Mouse (Mus musculus): ENCODE data around the gene Apoe.

The Apoe gene

DNA sequence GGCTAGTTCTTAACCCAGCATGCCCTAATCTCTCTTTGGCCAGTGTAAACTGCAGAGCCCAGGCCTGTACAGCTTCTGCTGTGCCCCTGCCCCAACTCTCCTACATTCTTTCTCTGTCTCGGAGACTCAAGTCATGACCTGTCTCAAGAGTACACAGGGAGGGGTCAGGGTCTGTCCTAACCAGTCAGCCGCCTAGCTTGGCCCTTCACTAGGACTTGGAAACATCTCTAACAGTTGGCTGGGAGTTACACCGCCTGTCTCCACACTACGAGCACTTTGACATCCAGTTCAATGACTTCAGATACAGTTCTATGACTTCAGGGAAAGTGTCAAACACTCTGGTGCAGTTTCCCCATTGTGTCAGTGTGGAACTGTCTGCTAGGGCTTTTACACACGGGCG is 7.6 kb downstream of the Apoe start:
- DNase-seq: no peak

GRCm38 (mm10) chr7:19690845-19691244 is 8.1 kb downstream of the Apoe start:
- no peak for DNase-seq

- DNase-seq: no peak
Measured at GRCm38 (mm10) chr7:19688611-19689010, 10.4 kb downstream of the Apoe start.

- DNase-seq: no peak
Measured at GRCm38 (mm10) chr7:19688101-19688500, 10.9 kb downstream of the Apoe start.

- DNase-seq: peak; percentile 35
Measured at GRCm38 (mm10) chr7:19686927-19687583, 11.9 kb downstream of the Apoe start.

DNA sequence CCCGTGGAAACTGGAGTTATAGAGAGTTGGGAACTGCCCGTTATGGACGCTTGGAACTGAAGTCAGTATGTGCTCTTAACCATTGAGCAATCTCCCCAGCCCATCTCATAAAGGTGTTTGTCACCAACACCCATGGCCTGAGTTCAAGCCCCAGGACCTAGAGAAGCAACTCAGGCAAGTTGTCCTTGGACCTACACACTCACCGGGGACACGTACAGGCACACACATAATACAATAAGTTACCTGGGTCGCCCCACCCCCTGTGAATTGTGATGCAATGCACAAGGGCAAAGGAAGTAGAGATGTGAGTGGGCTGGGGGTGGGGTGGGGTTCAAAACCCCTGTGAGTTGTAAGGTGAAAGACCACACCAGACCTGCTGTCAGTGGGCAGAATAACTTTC is 12.5 kb downstream of the Apoe start:
- DNase-seq: no peak

DNA sequence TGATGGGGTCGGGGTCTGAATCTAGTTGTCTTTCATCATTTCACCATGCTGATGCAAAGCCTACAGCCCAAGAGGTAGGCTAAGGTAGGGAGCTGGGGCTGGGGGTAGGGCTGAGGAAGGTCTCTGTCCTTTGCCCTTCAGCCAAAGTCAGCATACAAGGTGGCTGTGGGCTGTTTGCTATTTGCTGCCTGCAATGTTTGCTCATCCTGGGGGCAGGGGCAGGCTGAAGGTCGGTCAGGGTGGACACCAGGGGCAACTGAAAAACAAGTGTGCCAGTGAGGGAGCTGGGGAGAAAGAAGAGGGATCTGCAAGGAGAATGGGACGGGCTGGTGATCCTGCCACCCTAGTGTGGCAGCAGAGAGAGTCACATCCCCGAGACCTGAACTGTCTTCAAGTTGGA is 13.6 kb downstream of the Apoe start:
- no peak for DNase-seq

GRCm38 (mm10) chr7:19683771-19684201 is 15.2 kb downstream of the Apoe start:
- no peak for DNase-seq

DNA sequence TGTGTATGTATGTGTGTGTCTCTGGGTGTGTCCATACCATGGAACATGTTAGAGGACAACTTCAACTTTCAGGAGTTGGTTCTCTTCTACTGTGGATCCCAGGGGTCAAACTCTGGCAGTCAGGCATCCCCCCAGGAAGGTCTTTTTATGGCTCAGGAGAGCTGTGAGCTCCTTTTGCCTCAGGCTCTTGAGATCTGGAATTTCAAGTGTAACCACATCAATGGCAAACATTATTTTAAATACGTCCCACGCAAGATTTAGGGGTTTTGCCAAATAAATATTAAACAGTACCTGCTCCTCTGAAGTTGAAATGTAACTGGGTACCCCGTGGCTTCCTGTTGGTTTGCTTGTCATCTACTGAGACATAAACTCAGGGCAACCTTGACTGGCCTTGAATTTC is 16.0 kb downstream of the Apoe start:
- no peak for DNase-seq

- no peak for DNase-seq
Measured at GRCm38 (mm10) chr7:19681202-19681694, 17.7 kb downstream of the Apoe start, which contains the start of the genes Gm44805 and Apoc4. Gm44805 (minus strand) TSS chr7:19681423. Apoc4 (minus strand) TSS chr7:19681479.

- DNase-seq: no peak
Measured at GRCm38 (mm10) chr7:19680702-19681101, 18.3 kb downstream of the Apoe start.

DNA sequence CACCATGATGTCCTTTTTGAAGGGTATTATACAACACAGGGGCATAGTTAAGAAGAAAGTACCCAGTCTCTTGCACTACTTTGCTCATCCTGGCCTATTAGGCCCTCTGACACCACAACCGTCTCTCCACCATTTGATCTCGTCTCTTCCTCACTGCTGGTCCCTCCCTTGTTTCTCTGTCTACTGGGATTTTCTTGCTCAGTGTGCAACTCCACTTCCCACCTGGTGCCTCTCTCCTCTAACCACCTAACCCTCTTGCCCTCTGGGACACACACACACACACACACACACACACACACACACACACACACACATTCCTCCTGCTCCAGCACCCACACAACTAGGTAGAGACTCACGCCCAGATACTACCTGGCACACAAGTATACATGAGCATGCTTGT is 20.1 kb downstream of the Apoe start:
- DNase-seq: no peak

DNA sequence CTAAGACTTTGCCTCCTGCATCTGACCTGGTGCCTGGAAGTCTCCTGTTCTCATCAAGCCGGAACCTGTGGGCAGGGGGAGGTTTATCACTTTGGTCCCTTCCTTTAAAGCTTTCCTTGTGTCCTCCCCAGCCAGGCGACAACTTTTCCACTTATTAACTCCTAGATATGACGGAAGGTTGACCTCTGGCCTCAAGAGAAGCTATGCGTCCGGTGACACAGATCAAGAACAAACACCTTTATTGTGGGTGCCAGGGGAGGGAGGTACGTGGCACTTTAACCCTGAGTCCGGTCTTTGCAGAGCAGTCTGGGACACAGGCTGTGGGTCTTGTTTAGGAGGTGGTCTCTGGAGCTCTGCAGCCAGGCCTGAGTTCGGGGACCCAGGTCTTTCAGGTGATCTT is 21.1 kb downstream of the Apoe start, which contains the start of gene Apoc2:
TSS of gene Apoc2 (minus strand) at position 70 of the 400 bp plus-strand sequence.
- no peak for DNase-seq

- DNase-seq: no peak
Measured at GRCm38 (mm10) chr7:19676662-19677061, 22.3 kb downstream of the Apoe start.

DNA sequence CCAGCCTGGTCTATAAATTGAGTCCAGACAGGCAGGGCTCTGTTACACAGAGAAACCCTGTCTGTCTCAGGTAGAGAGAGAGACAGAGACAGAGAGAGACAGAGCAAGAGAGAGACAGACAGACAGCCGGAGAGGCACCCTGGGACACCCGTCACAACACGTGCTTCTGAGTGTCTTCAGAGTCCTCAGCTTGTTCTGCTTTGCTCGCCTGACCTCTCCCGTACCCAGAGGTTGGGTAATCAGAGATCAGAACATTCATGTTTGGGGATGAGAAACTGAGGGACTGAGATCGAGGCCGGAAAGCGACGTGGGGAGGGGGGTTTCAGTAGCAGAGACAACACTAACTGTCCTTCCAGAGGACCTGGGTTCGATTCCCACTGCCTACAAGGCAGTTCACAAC is 23.2 kb downstream of the Apoe start:
- no peak for DNase-seq

DNA sequence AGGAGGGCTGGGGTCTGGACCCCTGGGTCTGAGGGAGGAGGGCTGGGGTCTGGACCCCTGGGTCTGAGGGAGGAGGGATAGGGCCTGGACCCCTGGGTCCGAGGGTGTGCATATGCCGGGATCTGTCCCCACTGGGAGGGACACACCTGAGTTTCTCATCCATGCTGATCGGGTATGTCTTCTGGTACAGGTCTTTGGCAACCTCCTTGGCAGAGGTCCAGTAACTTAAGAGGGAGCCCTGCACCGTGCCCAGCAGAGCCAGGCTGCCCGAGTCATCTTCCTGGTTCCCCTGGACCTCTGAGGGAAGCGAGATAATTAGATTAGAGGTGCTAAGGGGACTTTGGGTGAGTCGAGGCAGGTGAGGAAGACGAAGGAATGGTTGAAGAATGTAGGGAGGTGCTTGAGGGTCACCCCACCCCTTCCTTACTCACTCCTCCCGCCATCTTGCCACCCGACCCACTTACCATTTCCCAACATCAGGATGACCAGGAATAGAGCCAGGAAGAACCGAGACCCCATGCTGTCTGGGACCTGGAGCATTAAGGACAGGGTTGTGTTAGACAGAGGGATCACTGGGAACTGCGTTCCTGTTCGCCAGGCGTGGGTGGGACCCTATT is 25.8 kb downstream of the Apoe start:
- no peak for DNase-seq

DNA sequence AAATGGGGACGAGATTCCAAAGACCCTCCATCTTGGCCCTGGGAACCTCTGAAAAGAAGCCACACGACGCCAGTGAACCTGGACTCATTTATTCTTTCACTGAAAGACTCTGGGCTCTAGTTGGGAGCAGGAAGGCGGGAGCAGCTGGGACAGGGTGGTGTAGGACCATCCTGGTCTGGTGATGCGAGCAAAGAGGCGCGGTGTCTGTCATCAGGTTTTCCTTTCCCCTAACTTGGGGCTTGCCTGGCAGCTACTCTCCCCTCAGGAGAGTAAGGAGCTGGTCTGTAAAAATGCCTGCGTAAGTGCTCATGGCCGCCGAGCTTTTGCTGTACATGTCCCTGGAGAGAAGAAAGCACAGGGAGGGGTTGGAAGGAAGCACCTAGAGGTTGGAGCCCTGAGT is 27.5 kb downstream of the Apoe start:
- DNase-seq: no peak

DNA sequence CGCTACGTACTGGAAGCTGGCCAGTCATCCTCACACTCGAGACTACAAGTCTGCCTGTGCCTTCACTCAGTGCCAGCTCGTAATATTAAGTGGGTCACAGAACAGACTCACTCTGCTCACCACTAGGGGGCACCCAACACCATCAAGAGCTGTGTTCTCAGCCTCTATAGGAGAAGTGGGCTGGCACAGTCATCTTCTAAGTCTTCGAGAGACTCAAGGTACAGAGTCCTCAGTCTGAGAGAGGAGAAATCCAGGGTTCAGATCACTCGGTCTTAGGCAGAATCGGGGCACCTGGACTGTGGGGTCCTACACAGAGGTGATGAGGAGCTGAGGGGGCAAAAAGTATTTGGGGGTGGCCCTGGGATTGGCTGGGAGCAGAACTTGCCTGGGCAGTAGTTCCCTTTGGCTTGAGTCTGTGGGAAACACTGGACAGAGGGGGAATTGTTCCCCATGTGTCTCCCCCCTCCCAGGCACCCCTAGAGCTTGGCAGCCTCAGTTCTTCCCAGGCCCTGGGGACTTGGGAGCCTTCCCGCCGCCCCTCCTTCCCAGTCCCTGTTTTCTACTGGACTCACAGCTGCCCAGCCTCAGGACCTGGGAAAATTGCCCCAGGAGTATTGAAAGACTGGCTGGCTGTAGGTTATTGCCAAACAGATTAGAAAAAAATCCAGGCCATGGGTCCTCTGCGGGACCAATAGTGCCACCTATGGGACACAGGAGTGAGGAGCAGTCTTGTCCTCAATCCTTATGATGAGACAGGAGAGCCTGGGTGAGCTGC is 29.9 kb downstream of the Apoe start:
- DNase-seq: peak; percentile 94

DNA sequence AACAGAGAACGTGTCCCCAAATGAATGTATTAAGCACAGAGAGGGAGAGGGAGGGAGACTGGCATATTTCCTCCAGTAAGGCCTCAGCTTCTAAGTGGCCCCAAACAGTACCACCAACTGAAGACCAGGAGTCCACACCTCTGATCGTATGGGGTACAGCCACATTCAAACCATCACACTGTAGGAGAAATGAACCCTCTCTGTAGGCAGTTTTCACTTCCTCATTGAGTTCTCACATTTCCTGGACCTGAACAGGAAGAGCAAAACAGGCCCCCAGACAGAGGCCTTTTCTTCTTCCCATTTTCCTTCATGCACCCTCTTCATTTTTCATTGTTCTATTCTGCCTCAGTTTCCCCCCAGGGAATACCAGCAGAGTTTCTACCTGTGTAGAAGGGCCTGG is 31.6 kb downstream of the Apoe start:
- no peak for DNase-seq

DNA sequence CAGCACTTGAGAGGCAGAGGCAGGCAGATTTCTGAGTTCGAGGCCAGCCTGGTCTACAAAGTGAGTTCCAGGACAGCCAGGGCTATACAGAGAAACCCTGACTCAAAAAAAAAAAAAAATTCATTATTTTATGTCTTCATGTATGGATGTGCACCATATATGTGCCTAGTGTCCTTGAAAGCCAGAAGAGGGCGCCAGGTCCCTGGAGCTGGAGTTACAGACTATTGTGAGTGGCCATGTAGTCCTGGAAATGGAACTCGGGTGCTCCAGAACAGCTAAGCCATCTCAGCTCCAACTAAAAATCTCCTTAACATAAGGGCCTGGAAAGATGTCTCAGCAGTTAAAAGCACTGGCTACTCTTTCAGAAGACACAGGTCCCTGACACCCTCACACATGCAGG is 32.2 kb downstream of the Apoe start:
- DNase-seq: no peak

DNA sequence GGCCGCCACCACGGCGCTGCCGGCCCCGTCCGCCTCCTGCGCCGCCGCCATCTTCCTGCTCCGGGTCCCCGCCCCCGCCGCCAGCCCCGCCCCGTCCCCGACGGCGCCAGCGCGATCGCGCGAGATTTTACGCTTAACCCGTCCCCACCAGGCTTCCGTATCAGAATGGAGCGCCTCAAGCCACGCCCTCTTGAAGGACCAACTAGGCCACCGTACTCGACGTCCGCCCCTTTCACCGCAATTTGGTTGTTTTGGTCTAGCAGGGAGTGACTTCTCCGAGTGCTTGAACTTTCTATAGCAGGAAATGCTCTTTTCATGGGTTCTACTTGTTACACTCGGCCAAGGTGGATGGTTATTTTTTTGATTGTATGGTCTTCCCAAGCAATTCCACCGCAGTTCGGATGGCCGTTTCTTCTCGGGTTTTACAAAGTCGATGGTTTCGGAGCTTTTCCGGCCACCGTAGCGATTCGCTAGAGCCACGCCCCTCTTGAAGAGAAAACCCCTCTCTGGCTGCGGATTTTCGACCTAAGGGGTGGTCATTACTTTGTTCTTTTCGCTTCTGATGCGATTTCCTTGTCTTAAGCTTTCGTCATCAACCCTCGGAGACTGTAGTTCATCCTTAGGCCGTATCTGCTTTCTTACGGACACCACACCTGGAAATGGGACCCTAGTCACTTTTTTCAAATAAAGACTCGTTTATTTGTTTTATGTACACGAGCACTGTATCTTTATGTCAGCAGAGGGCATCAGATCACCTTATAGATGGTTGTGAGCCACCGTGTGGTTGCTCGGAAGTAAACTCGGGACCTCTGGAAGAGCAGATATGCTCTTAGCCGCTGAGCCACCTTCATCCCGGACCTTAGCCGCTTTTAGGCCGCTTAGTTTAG is 33.8 kb downstream of the Apoe start, which contains the start of gene Clptm1:
TSS of gene Clptm1 (minus strand) at position 79 of the 887 bp plus-strand sequence.
- DNase-seq: peak; percentile 98

DNA sequence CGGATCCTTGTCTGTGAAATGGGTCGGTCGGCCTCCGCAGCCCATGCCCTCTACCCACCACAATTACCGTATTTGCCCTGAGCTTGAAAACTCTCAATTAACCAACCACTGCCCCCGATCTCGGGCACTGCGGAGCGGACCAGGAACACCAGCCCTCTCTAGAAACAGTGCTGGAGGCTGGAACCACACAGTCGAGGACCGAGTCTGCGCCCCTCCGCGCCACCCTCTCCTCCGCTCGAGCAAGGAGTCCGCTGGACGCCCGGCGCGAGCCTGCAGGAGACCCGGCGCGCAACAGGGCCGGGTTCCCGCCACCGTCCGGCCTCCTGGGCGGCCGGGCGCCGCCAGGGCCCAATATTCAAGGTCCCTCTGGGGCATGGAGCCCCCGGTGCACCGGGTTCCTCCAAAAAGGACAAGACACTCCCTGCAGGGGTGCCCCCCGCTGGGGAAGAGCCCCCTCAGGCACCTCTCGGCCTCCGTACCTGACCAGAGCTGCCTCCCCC is 34.5 kb downstream of the Apoe start:
- no peak for DNase-seq
